Mouse (Mus musculus) spleen, adult 2 months (tissue): Measurements from ENCODE around the gene Mafk.

Experiments
- CTCF ChIP-seq: fragments of 200-500 bp; IDR thresholded peaks from 2 replicates; pipeline ENCODE4 v1.5.1; 2011; ENCODE audit warnings: mild to moderate bottlenecking, inconsistent platforms; ENCODE audit not compliant: insufficient read depth, insufficient read length, insufficient replicate concordance; ENCODE audit errors: extremely low read depth
- POLR2A ChIP-seq: fragments of 200-500 bp; IDR thresholded peaks from 2 replicates; pipeline ENCODE4 v1.6.1; 2011; ENCODE audit warnings: low read depth, low read length, inconsistent platforms

- TF ChIP-seq CTCF (no peak), POLR2A (peak; percentile 87)
Observed at GRCm38 (mm10) chr5:139791227-139792158, at the start of gene Mafk.
